Mouse (Mus musculus): ENCODE measurements around the gene D17Wsu92e.

- TF ChIP-seq CTCF (IDR thresholded peaks at IDR 0.05; ENCODE audit: low read depth, low read length) (no peak), POLR2A (IDR thresholded peaks at IDR 0.05; ENCODE audit: borderline replicate concordance, low read depth, low read length) (no peak)
Measured at GRCm38 (mm10) chr17:27790015-27790414, 30.4 kb downstream of the D17Wsu92e start.

Measured in bone marrow macrophage, adult 2 months (primary cell).